Mouse (Mus musculus): ENCODE measurements around the gene Fam50b.

DNA sequence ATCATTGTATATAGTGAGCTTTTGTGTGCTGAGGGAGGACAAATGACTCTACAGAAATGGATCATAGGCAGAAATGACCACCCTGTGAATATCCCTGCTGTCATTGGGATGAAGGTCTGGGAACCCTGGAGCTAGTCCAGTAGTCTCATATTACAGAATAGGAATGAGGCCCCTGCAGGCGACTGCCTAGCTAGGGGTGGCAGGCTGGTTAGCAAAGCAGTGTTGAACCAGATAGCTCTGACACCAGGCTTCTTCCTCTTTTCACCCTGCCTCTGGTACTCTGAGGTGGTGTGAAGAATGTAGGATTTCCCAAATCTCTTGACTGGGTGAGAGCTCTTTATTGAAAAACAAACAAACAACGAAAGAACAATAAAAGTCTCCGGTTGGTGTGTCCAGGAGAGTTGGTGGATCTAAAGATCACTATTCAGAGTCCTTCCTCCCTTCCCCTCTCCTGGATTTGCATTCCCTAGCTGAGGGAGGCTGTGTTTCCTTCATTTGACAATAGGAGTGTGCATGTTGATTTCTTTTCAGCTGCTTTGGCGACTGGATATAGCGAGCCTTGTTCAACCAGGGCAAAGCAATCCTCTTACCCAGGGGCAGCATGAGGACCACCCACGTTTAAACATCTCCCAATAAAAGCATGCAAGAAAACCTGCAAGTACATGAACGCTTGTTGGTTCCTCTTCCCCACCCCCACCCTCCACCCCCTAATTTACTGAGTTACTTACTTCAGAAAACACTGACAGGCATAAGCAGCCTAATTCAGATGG, 26.1 kb downstream of the Fam50b start:
- TF ChIP-seq CTCF (conservative IDR thresholded peaks at IDR 0.05; ENCODE audit: insufficient read depth, insufficient read length, low read depth, low read length) (no peak), POLR2A (IDR thresholded peaks at IDR 0.05; ENCODE audit: low read depth, low read length) (no peak)
